Mouse (Mus musculus) spleen, postnatal 14 days (tissue): Measurements from ENCODE around the gene Ccdc69.
"Not testable (repeated sequence)": the region's sequence is repeated elsewhere in the genome, so short reads cannot be mapped to it uniquely, and the experiment has no call there.

Experiments used
- DNase-seq, 2 experiments: peaks; one replicate each; pipeline ENCODE4 v3.0.0; 2021 to 2022; ENCODE audit warnings: low spot score in 2 of 2

The Ccdc69 gene

DNA sequence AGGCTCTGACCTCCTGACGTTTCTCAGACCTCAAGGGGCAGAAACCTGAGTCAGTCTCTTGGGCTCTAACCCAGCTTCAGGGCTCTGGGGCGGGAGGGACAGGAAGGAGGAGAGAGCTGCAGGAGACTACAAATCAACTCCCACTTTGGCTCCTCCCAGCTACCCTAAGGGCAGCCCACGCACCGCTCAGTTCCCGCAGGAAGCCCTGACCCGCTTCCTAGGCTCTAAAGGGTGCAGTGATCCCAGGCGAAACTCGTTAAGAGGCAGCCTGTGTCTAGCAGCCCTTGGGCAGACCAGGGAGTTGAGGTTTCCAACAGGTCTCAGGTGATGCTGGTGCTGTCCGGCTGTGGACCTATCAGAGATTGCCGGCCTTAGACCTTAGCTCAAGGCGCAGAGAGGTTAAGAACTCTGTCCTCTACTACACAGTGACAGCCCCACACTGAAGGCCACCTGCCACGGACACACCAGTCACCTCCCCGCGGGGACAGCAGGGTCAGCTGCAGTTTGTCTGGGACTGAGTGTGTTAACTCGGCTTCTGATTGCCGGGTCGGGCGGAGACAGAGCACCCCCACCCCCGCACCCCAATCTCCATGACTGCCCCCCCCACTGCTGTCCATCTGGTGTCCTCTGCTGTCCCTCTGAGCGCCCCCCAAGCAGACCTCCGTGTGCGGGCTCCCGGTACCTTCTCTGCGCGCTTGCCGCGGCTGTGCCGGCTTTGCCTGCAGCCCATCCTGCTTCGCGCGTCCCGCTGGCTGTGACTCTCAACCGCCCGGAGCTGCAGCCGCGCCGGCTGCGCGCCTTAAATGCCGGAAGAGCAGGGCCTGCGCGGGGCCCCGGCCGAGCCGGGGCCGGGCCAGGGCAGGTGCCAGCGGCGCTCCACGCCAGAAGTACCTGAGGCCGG lies at the start of gene Ccdc69:
Gene Ccdc69 (minus strand): TSS at position 801 of the 901 bp plus-strand sequence.
- DNase-seq = peak; percentile 26 to 49

- no peak for DNase-seq
Observed at GRCm38 (mm10) chr11:55126663-55127062, 48.7 kb upstream of the Ccdc69 start.

- DNase-seq = no peak
Observed at GRCm38 (mm10) chr11:55121430-55121829, 43.5 kb upstream of the Ccdc69 start.

DNA sequence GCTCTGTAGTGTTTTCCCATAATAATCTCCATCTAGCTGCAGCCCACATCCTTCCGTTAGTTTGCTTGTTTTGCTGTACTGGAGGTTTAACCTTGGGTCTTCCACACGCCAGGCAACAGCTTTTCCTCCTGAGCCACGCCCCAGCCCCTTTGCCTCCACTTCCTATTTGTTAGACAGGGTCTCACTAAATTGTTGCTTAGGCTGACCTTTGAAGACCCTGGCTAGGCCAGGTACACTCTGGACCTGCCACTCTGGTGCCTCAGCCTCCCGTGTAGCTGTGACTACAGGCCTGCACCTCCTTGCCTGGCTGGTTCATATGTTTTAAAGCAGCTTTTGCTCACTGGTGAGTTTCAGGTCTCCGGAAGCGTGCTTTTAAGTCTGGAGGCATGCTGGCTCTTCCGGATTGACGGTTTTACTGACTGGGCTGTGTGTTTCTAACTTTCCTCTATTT lies 42.9 kb upstream of the Ccdc69 start:
- peak in 1 of 2 experiments; percentile 9 for DNase-seq

DNA sequence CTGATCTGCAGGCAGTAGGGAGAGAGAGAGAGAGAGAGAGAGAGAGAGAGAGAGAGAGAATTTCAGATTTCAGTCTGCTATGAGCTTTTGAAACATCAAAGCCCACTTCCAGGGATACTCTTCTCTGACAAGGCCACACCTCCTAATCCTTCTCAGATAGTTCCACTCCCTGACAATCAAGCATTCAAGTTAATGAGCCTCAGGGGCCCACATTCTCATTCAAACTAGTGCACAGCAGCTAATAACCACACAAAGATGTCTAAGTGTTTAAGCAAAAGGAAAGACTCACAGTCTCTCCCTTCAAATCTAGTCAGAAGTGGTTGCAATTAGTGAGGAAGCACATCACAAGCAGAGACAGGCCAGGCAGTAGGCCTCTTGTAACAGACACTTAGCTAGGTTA lies 42.3 kb upstream of the Ccdc69 start:
- DNase-seq = no peak

DNA sequence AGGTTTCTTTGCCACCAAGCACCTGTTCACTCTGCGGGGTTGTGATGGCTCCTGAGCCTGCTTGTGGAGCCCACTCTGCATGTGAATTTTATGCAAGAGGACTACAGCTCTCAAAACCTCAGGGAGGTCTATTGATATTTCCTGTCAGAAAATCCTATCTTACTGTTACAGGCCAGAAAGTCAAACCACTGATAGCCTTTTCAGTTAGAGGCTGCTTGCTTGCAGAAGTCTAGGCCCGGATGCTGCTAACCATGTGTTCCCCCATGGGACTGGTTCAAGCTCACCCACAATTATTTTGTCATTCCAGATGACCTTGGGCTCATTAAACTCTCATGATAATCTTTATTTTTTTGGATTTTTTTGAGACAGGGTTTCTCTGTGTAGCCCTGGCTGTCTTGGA lies 39.1 kb upstream of the Ccdc69 start:
- DNase-seq = no peak

GRCm38 (mm10) chr11:55116004-55116403 lies 38.1 kb upstream of the Ccdc69 start:
- DNase-seq = no peak

GRCm38 (mm10) chr11:55114291-55114690 lies 36.4 kb upstream of the Ccdc69 start:
- no peak for DNase-seq

GRCm38 (mm10) chr11:55113861-55114250 lies 35.9 kb upstream of the Ccdc69 start:
- DNase-seq = not testable (repeated sequence)

GRCm38 (mm10) chr11:55113209-55113860 lies 35.4 kb upstream of the Ccdc69 start:
- peak in 1 of 2 experiments; percentile 37 for DNase-seq

DNA sequence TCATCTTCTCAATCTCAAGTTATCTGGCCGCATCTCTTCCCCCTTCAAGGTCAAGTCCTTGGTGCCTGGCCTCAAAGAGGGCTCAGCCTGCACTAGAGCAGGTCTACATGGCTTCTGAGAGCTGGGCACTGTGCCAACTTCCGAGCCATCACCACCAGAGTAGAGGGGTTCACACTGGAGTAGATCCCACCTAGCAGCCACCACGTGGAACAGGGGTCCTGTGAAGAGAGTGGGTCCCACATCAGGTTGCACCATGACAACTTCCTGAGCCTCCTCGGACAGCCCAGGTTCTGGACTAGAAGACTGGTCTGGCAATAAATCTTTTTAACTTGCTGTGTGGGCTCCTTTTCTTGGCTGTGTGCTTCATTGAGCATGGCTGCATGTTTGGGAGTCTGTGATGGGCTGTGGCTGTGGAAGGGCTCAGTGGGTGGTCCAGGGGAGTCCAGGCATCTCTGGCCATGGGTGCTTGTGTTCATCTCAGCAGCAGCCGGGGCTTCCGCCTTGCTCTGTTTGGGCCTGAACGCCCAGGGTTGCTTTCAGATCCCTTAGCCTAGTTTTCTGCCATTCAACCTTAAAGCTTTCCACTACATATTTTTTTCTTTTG lies 32.7 kb upstream of the Ccdc69 start:
- no peak for DNase-seq

- DNase-seq = no peak
Observed at GRCm38 (mm10) chr11:55109521-55110300, 31.8 kb upstream of the Ccdc69 start.

DNA sequence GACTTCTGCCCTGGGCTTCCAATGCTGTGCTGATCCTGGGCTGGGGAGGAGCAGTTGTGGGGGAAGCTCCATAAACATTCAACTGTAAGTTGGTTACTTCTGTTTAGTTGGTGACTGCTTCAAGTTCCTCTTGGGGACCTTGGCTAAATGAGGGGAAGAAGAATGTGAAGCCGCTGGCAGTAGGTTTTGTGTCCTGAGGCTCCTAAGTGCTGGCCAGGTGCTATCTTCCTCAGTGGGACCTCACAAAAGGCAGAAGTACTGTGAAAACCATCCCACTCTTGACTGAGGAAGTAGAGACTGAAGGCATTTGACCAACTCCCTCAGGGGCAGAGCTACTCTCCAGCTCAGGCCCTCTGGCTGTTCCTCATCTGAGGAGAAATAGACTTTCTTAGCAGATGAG lies 28.7 kb upstream of the Ccdc69 start:
- DNase-seq = no peak

DNA sequence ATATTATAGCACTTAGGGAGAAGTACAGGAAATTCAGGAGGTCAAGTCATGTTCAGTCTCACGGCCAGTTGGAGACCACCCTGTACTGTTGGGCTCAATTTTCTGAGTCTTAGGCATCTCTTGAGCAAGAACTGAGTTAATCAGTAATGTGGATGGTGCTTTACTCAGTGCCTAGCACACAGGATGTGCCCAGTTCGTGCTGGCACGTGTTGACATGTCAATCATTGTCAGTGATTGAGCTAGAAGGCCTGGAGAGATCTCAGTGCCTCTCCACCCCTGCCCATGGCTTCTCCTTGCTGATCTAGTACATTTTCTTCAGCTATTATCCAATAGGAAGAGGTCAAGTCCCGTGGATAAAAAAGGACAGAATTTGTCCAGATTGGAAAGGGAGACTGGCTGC lies 27.5 kb upstream of the Ccdc69 start:
- no peak for DNase-seq

GRCm38 (mm10) chr11:55103229-55103628 lies 25.3 kb upstream of the Ccdc69 start:
- no peak for DNase-seq

DNA sequence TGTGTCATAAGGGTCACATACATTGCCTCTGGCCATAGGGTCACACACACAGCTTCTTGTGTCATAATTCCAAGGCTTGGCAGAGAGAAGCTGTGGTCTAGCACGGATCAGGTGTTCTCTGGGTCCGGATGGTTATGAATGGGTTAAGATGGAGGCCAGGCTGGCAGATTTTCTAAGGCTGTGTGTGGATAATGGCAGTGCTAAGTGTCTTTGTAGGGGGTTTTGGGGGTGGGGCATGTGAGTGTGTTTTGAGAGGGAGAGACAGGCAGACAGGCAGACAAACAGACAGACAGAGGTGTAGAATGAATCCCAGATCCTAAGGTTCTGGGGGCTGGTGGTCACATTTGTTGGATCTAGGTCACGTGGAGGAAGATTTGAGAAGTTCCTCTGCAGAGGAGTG lies 24.1 kb upstream of the Ccdc69 start:
- DNase-seq = no peak

- DNase-seq = no peak
Observed at GRCm38 (mm10) chr11:55099868-55100267, 21.9 kb upstream of the Ccdc69 start.

- DNase-seq = no peak
Observed at GRCm38 (mm10) chr11:55099019-55099771, 21.3 kb upstream of the Ccdc69 start.

DNA sequence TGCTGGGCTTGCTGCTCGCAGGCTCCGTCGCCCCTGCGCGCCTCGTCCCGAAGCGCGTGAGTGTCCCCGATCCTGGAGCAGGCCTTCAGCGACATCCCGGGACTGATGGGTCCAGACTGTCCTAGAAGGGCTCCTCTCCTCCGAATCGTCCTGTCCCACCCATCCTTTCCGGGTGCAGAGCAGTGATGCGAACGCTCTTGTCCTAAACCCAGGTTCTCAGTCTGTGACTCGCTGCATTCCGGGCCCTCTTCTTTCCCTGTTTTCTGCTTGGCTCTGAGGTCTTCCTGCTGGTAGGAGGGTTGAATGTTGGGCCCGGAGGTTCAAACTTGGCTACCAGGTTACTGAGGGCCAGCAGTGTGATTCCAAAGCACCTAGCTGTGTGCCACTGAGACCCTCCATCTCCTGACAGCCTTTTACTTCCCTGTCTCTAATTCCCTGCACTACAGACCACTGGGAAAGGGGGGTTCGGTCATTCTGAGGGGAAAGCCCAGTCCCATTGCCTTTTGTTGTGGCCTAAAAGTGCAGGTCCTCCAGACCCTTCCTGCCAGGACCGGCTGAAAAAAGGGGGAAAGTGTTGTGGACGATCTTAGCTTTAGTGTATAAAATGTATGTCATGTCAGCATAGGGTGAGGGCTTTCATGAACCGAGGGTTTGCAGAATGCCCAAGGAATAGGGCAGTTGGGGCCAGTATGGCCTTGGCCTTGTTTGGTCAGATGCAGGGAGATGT lies 20.4 kb upstream of the Ccdc69 start:
- no peak for DNase-seq

DNA sequence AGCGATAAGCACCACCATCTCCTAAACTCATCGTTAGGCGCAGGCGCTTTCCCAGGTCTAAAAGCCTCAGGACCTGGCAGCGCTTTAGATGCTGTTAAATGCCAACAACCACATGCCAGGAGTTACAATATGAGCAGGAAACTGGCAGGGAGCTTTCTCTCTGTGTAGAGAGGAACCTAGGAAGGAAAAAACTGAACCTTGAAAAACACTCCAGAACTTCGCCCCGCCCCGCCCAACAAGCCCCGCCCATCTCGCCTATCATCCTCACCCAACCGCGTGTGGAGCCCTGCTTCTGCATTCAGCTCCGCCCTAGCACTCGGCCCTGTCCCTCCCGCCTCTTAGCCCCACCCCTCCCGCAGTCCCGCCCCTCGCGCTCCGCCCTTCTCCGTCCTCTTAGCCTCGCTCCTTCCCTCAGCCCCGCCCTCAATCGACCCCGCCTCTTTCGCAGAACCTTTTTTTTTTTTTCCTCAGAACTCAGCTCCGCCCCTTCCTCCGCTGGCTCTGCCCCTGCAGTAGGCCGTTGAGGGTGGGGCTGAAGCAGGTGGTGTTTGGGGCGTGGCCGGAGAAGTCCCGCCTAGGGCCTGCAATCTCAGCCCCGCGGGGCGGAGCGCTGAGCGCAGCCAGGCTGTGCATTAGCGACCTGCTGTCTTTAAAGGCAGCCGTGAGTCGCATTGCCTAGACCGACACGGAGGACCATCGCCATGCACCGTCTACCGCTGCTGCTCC lies 19.7 kb upstream of the Ccdc69 start, which contains the start of gene Gm2a:
Gene Gm2a (plus strand): TSS at position 653 of the 726 bp plus-strand sequence.
- DNase-seq = peak; percentile 82 to 88
